Mouse (Mus musculus) midbrain, embryonic 15.5 days (tissue): ENCODE data around the gene Ublcp1. TPM values are rescaled to one million over a fixed set of nuclear protein-coding genes. Genes with fewer than 3 reads are reported as not detected.

Experiments
- ATAC-seq: fragments of 200-750 bp; cut with Nextera tagmentation; replicated peaks from 2 replicates; pipeline ENCODE4 v1.8.0; 2017; ENCODE audit warnings: moderate TSS enrichment
- H3K27ac ChIP-seq: fragments of 300-500 bp; sonication (generic); 2 replicates; pipeline ENCODE4 v1.5.1; 2015; ENCODE audit warnings: mild to moderate bottlenecking, inconsistent platforms
- H3K27me3 ChIP-seq: fragments of 300-500 bp; sonication (generic); replicated peaks from 2 replicates; pipeline ENCODE4 v1.6.1; 2015; ENCODE audit warnings: inconsistent platforms
- H3K36me3 ChIP-seq: fragments of 300-500 bp; sonication (generic); replicated peaks from 2 replicates; pipeline ENCODE4 v1.6.1; 2015; ENCODE audit warnings: inconsistent platforms
- H3K4me1 ChIP-seq: fragments of 300-500 bp; sonication (generic); 2 replicates; pipeline ENCODE4 v1.6.1; 2015; ENCODE audit warnings: inconsistent platforms
- H3K4me2 ChIP-seq: fragments of 300-500 bp; sonication (generic); 2 replicates; pipeline ENCODE4 v1.6.1; 2015; ENCODE audit warnings: inconsistent platforms, mild to moderate bottlenecking, moderate library complexity
- H3K4me3 ChIP-seq: fragments of 300-500 bp; sonication (generic); 2 replicates; pipeline ENCODE4 v1.5.1; 2015; ENCODE audit warnings: mild to moderate bottlenecking, inconsistent platforms
- H3K9ac ChIP-seq: fragments of 300-500 bp; sonication (generic); 2 replicates; pipeline ENCODE4 v1.6.1; 2015; ENCODE audit warnings: mild to moderate bottlenecking, inconsistent platforms
- H3K9me3 ChIP-seq: fragments of 300-500 bp; sonication (generic); 2 replicates; pipeline ENCODE4 v1.6.1; 2016; ENCODE audit warnings: inconsistent platforms
- WGBS: fragments of 180-500 bp; shearing (Covaris S2); methylation state at CpG from one replicate; pipeline ENCODE4 v1.1.7; 2015; ENCODE audit warnings: mixed read lengths; 5-methylcytosine and 5-hydroxymethylcytosine counted together
- microRNA-seq: library from miRNA; unstranded; fragments of <30 nt; microRNA quantifications from one replicate; pipeline ENCODE4, GENCODE M21; 2016
- polyA plus RNA-seq: library from polyadenylated mRNA; unstranded; fragments of >200 nt; fragmentation: Nextera tagmentation; extraction: Ambion mirVana; gene quantifications from 2 replicates; pipeline ENCODE4 v1.2.1, GENCODE M21; 2015

Gene Ublcp1
- polyA plus RNA-seq, 1 experiment from 2014 or later: 63.0 TPM

DNA sequence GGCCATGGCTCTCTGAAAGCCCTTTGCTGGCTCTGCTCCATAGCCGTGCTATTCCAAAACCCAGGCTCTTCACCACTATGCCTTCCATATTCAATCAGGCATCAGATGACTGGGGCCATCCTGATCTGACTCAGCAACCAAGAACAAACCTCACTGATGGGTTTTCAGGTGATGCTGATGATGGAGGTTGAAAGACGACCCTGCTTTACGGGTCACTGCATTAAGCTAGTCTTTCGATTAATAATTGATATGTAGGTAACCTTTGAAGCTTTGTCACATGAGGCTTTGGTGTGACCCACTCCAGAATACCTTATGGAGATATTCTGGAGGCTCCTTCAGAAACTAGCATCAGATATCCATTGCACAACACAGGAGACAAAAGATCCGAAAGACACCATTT, 63.8 kb downstream of the Ublcp1 start:
- no peaks in the 10 kb centered on the region for H3K36me3 ChIP-seq
- no peak overlapping the region for H3K4me3 ChIP-seq
- 0 out of 2 replicates have a peak, but pooled peaks cover 10% of the 10 kb centered on the region for H3K4me1 ChIP-seq
- no peak overlapping the region for H3K4me2 ChIP-seq
- 46% methylated on average over 5 of the region's 5 CpGs for WGBS
- H3K27me3 ChIP-seq: 0 out of 2 replicates have a peak, but pooled peaks cover 4% of the 10 kb centered on the region
- 0 out of 2 replicates have a peak, but pooled peaks have one; percentile 33 for ATAC-seq
- H3K9me3 ChIP-seq: no peaks in the 10 kb centered on the region
- H3K27ac ChIP-seq: no peak overlapping the region
- no peak overlapping the region for H3K9ac ChIP-seq

DNA sequence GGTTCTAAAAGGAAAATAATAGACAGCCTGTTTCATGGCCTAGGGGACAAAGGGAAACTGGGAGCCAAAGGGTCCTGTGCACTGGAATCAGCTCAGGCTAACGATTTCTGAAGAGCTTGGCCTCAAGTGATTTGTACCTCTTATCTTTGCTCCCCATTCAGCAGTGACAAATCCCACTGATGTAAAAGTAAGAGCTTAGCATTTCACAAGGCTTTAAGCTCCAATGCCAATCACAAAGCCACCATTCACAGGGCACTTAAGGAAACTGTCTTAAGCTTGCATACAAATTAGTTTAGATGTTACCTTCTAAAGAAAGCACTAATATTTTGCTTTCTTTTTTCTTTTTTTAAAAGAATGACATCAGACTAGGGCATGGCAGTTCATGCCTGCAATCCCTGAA, 64.3 kb downstream of the Ublcp1 start:
- H3K4me1 ChIP-seq: 0 out of 2 replicates have a peak, but pooled peaks cover 10% of the 10 kb centered on the region
- H3K27ac ChIP-seq: no peak overlapping the region
- H3K4me3 ChIP-seq: no peak overlapping the region
- ATAC-seq: peak; percentile 62
- H3K9me3 ChIP-seq: no peaks in the 10 kb centered on the region
- H3K27me3 ChIP-seq: 0 out of 2 replicates have a peak, but pooled peaks cover 4% of the 10 kb centered on the region
- no peak overlapping the region for H3K4me2 ChIP-seq
- 8% methylated on average over 1 of the region's 1 CpGs for WGBS
- H3K9ac ChIP-seq: no peak overlapping the region
- H3K36me3 ChIP-seq: no peaks in the 10 kb centered on the region

- Histone ChIP-seq H3K4me3 (no peak overlapping the region), H3K9ac (no peak overlapping the region), H3K9me3 (no peaks in the 10 kb centered on the region), H3K27me3 (0 out of 2 replicates have a peak, but pooled peaks cover 3% of the 10 kb centered on the region), H3K4me2 (no peak overlapping the region), H3K4me1 (0 out of 2 replicates have a peak, but pooled peaks cover 10% of the 10 kb centered on the region), H3K27ac (no peak overlapping the region), H3K36me3 (no peaks in the 10 kb centered on the region)
- 91% methylated on average over 4 of the region's 4 CpGs for WGBS
- no peak for ATAC-seq
These were observed 65.2 kb downstream of the Ublcp1 start for GRCm38 (mm10) chr11:44405113-44405512.

Small RNA genes lying within 50 kb of the gene (microRNA-seq; reads per million reads assigned to microRNA genes)
- not detected for gene Gm22121

Other genes with a start within 250 kb of the Ublcp1 start
- gene Il12b, start 70.4 kb downstream of the Ublcp1 start, polyA plus RNA-seq: 0.09 TPM in 1 of 2 replicates, not detected in the other
- 123 and 128 TPM in 2 replicates for gene Rnf145, start 48.5 kb upstream of the Ublcp1 start, polyA plus RNA-seq
- gene Ebf1, start 146.8 kb upstream of the Ublcp1 start, polyA plus RNA-seq: 66.6 and 68.9 TPM in 2 replicates